Mouse (Mus musculus) E14TG2a.4 (cell line): ENCODE measurements around the gene Pde7b.

Source experiments
- CTCF ChIP-seq: conservative IDR thresholded peaks from 2 replicates; pipeline ENCODE4 v1.5.1; 2014; ENCODE audit warnings: low read length
- NANOG ChIP-seq: IDR thresholded peaks from 2 replicates; pipeline ENCODE4 v1.6.1; 2014; ENCODE audit warnings: borderline replicate concordance, low read length, mixed read lengths

- TF ChIP-seq CTCF, result no peak
- no peak for TF ChIP-seq NANOG
These were observed 316.5 kb downstream of the Pde7b start for GRCm38 (mm10) chr10:20408336-20408735.
